26 mouse cellular contexts compared by ENCODE assay signal in genomic region chr7:38031183-38031582, GRCm38 (mm10). TPM values are rescaled to one million over a fixed set of nuclear protein-coding genes. Genes with fewer than 3 reads are reported as not detected.
A peak's percentile ranks its signal among the peaks of the same experiment; 100 is the strongest.
DNase-seq lines count a peak whose midpoint lies in the region; TF ChIP-seq lines count a peak whose summit lies in the region.
"Had no signal": no experiment of that assay in that cellular context is flagged by ENCODE, and none has a peak within 500 bp of the region (broad histone marks: within the 10 kb centered on the region; RNA-seq: fewer than 3 reads in every experiment).

No protein-coding gene starts in this region.

- H3K4me1 ChIP-seq in heart, embryonic 10.5 days: 0 out of 2 replicates have a peak, but pooled peaks cover 7% of the 10 kb centered on the region
- H3K4me1 ChIP-seq in CH12.LX (ENCODE audit: control insufficient read depth in 1 of 2, insufficient read depth in 2 of 2): peaks cover 0 to 15% of the 10 kb centered on the region in 2 experiments; a peak in 2 of 4 replicates
- H3K4me1 ChIP-seq in ES-Bruce4 (ENCODE audit: control insufficient read depth, insufficient read depth, low read length): peaks cover 5% of the 10 kb centered on the region
- H3K4me1 ChIP-seq: forebrain, embryonic 10.5 days; forebrain, embryonic 13.5 days; heart, embryonic 12.5 days; heart, embryonic 15.5 days; hindbrain, embryonic 10.5 days; hindbrain, embryonic 13.5 days had no signal

- no peaks in the 10 kb centered on the region for H3K27me3 ChIP-seq in heart, embryonic 10.5 days (ENCODE audit: insufficient read depth, poor library complexity, severe bottlenecking)
- H3K27me3 ChIP-seq in CH12.LX (replicated peaks): no peaks in the 10 kb centered on the region
- no peaks in the 10 kb centered on the region for H3K27me3 ChIP-seq in ES-Bruce4 (ENCODE audit: control insufficient read depth, insufficient read depth, low read length, poor library complexity, severe bottlenecking)
- H3K27me3 ChIP-seq: forebrain, embryonic 13.5 days; heart, embryonic 12.5 days; heart, embryonic 15.5 days; hindbrain, embryonic 13.5 days; intestine, embryonic 15.5 days had no signal

- no peak overlapping the region for H3K4me3 ChIP-seq in heart, embryonic 10.5 days
- no peak overlapping the region for H3K4me3 ChIP-seq in CH12.LX (replicated peaks in 1 of 3; ENCODE audit: low read depth in 2 of 3, low read length in 2 of 3, poor library complexity in 1 of 3)
- peak overlapping the region; percentile 42 for H3K4me3 ChIP-seq in ES-Bruce4 (ENCODE audit: low read depth, low read length)
- H3K4me3 ChIP-seq: forebrain, embryonic 10.5 days; forebrain, embryonic 13.5 days; heart, adult 2 months; heart, embryonic 12.5 days; heart, embryonic 15.5 days; hindbrain, embryonic 10.5 days; hindbrain, embryonic 13.5 days; intestine, embryonic 15.5 days had no signal

- dilution Hi-C loops in CH12.LX (cut with MboI; ENCODE audit: extremely low pct_ligation_motif_present, extremely low pct_unique_long_range_greater_than_20kb, low sequenced_read_pairs): no loop called here

- in situ Hi-C loops in CH12.LX (cut with MboI; ENCODE audit: low pct_ligation_motif_present, low pct_unique_long_range_greater_than_20kb, low sequenced_read_pairs): no loop called here

- no peak for TF ChIP-seq RAD21 in CH12.LX (IDR thresholded peaks at IDR 0.05; ENCODE audit: low read depth, low read length)

- TF ChIP-seq CTCF in CH12.LX (conservative IDR thresholded peaks at IDR 0.05 in 1 of 2, IDR thresholded peaks at IDR 0.05 in 1 of 2; ENCODE audit: low read depth in 2 of 2, low read length in 2 of 2): no peak
- TF ChIP-seq CTCF in ES-Bruce4 (IDR thresholded peaks at IDR 0.05; ENCODE audit: low read depth, low read length): no peak

- 0 out of 2 replicates have a peak overlapping the region, but pooled peaks have one; percentile 8 for H3K4me2 ChIP-seq in CH12.LX (ENCODE audit: insufficient read depth, low read depth, poor library complexity, severe bottlenecking)
- H3K4me2 ChIP-seq: forebrain, embryonic 13.5 days; heart, embryonic 12.5 days; heart, embryonic 15.5 days; hindbrain, embryonic 13.5 days; intestine, embryonic 15.5 days had no signal

- TF ChIP-seq POLR2A in CH12.LX (IDR thresholded peaks at IDR 0.05; ENCODE audit: low read depth, low read length) (no peak), ES-Bruce4 (IDR thresholded peaks at IDR 0.05; ENCODE audit: insufficient read depth, low read length) (no peak)

- H3K36me3 ChIP-seq in heart, embryonic 10.5 days: no peaks in the 10 kb centered on the region
- H3K36me3 ChIP-seq in CH12.LX (replicated peaks in 1 of 2; ENCODE audit: control insufficient read depth in 1 of 2, insufficient read depth in 1 of 2, low read length in 1 of 2) (no peaks in the 10 kb centered on the region), ES-Bruce4 (ENCODE audit: control insufficient read depth, insufficient read depth, low read length, poor library complexity, severe bottlenecking) (no peaks in the 10 kb centered on the region)
- H3K36me3 ChIP-seq: forebrain, embryonic 10.5 days; heart, embryonic 12.5 days; heart, embryonic 15.5 days; hindbrain, embryonic 10.5 days; hindbrain, embryonic 13.5 days; intestine, embryonic 15.5 days had no signal

- WGBS in heart, embryonic 10.5 days: 78% methylated on average over 4 of the region's 4 CpGs

- intact Hi-C loops in gastrocnemius, postnatal 36 days (cut with DNase I): no loop called here

- H3K9ac ChIP-seq in CH12.LX (ENCODE audit: insufficient read depth, low read depth) (no peak overlapping the region), ES-Bruce4 (ENCODE audit: low read depth, poor library complexity, severe bottlenecking) (peak overlapping the region; percentile 65)
- H3K9ac ChIP-seq: forebrain, embryonic 13.5 days; heart, embryonic 12.5 days; heart, embryonic 15.5 days; hindbrain, embryonic 13.5 days; intestine, embryonic 15.5 days had no signal

- no peak overlapping the region for H3K27ac ChIP-seq in heart, embryonic 10.5 days
- H3K27ac ChIP-seq in CH12.LX (ENCODE audit: insufficient read depth, low read depth): no peak overlapping the region
- H3K27ac ChIP-seq in ES-Bruce4 (ENCODE audit: insufficient read depth, low read length): peak overlapping the region; percentile 100
- H3K27ac ChIP-seq: forebrain, embryonic 10.5 days; forebrain, embryonic 13.5 days; heart, adult 2 months; heart, embryonic 15.5 days; hindbrain, embryonic 10.5 days; hindbrain, embryonic 13.5 days; intestine, embryonic 15.5 days had no signal

- H3K9me3 ChIP-seq in heart, embryonic 10.5 days: no peaks in the 10 kb centered on the region
- H3K9me3 ChIP-seq in CH12.LX (replicated peaks; ENCODE audit: low read length) (no peaks in the 10 kb centered on the region), ES-Bruce4 (replicated peaks; ENCODE audit: control insufficient read depth, insufficient read depth, low read length, poor library complexity, severe bottlenecking) (peaks cover 2% of the 10 kb centered on the region; the same call in 1 of the 2 replicates)
- H3K9me3 ChIP-seq: forebrain, embryonic 10.5 days; forebrain, embryonic 13.5 days; heart, embryonic 12.5 days; heart, embryonic 15.5 days; hindbrain, embryonic 10.5 days; hindbrain, embryonic 13.5 days; intestine, embryonic 15.5 days had no signal

- TF ChIP-seq EP300 in CH12.LX (IDR thresholded peaks at IDR 0.05; ENCODE audit: low read length) (no peak), ES-Bruce4 (IDR thresholded peaks at IDR 0.05; ENCODE audit: insufficient read depth, low read depth, low read length) (no peak)

- H3K79me2 ChIP-seq in CH12.LX (replicated peaks; ENCODE audit: control insufficient read depth, extremely low read depth, insufficient read depth, poor library complexity, severe bottlenecking): no peaks in the 10 kb centered on the region

- DNase-seq in heart, embryonic 10.5 days (ENCODE audit: low spot score): peak; percentile 58
- no peak for DNase-seq in heart, adult 18-20 months
- no peak for DNase-seq in CH12.LX (ENCODE audit: extremely low read depth)
- DNase-seq in testis, postnatal 14 days (ENCODE audit: low spot score): no peak
- no peak for DNase-seq in gastrocnemius, postnatal 36 days
- DNase-seq: adrenal gland, adult 8-10 months; adrenal gland, postnatal 25 days; B cell, adult 2 months; cerebellum, adult 11-12 months; cerebellum, adult 8-10 months; cerebellum, postnatal 10 days; cerebellum, postnatal 36 days; embryo, embryonic 11 days; gastrocnemius, postnatal 10 days; heart, adult 2 months; heart, postnatal 10 days; heart, postnatal 36 days; kidney, adult 11 months had no signal

TF ChIP-seq in CH12.LX, 34 proteins besides CTCF, POLR2A, EP300 and RAD21:
- TF ChIP-seq JUN (IDR thresholded peaks at IDR 0.05; ENCODE audit: insufficient read depth, low read depth, low read length) (no peak), UBTF (IDR thresholded peaks at IDR 0.05; ENCODE audit: low read depth, low read length) (no peak), ZNF384 (IDR thresholded peaks at IDR 0.05; ENCODE audit: low read depth, low read length) (no peak), GABPA (IDR thresholded peaks at IDR 0.05; ENCODE audit: insufficient replicate concordance, low read depth, low read length) (no peak), USF2 (conservative IDR thresholded peaks at IDR 0.05; ENCODE audit: low read depth, low read length) (no peak), PAX5 (IDR thresholded peaks at IDR 0.05; ENCODE audit: low read length) (no peak), IRF4 (IDR thresholded peaks at IDR 0.05; ENCODE audit: low read depth, low read length) (no peak)

RNA-seq across cellular contexts. Expression of gene Uri1, which starts 7.8 kb away (rescaled TPM):
- polyA plus RNA-seq in heart, embryonic 10.5 days (2016; fragmentation: Nextera tagmentation; extraction: Ambion mirVana): 39.7 and 46.9 TPM in 2 replicates
- total RNA-seq in heart, adult 18-20 months (2021): 10 to 100 TPM; 13.0 to 15.7 TPM
- total RNA-seq in CH12.LX (2012; rRNA removed) (30.7 and 37.1 TPM in 2 replicates), CH12.LX (2014; rRNA removed) (53.1 and 53.3 TPM in 2 replicates)
- polyA plus RNA-seq in CH12.LX (2012; ENCODE audit: insufficient read length, low read depth) (41.4 and 50.1 TPM in 2 replicates), ES-Bruce4 (2011; ENCODE audit: insufficient read depth, insufficient read length, low read depth, missing spikeins) (182 and 205 TPM in 2 replicates)
- total RNA-seq in gastrocnemius, postnatal 36 days (2021): 10 to 100 TPM; 22.4 to 24.0 TPM
